Mouse (Mus musculus) forebrain, embryonic 10.5 days (tissue): ENCODE data around the gene Iqcg. TPM values are rescaled to one million over a fixed set of nuclear protein-coding genes. Genes with fewer than 3 reads are reported as not detected.
A peak's percentile ranks its signal among the peaks of the same experiment; 100 is the strongest.

Experiments
- DNase-seq: peaks from one replicate; pipeline ENCODE4 v3.0.0-alpha.2; 2017; ENCODE audit warnings: low spot score; ENCODE audit errors: extremely low spot score
- H3K27ac ChIP-seq: fragments of 300-500 bp; sonication (generic); 2 replicates; pipeline ENCODE4 v1.5.1; 2016; ENCODE audit warnings: mild to moderate bottlenecking
- H3K27me3 ChIP-seq: fragments of 300-500 bp; sonication (generic); 2 replicates; pipeline ENCODE4 v1.6.1; 2016; ENCODE audit warnings: mild to moderate bottlenecking; ENCODE audit not compliant: poor library complexity, severe bottlenecking
- H3K36me3 ChIP-seq: fragments of 300-500 bp; sonication (generic); replicated peaks from 2 replicates; pipeline ENCODE4 v1.6.1; 2016; ENCODE audit warnings: mild to moderate bottlenecking, moderate library complexity
- H3K4me1 ChIP-seq: fragments of 300-500 bp; sonication (generic); 2 replicates; pipeline ENCODE4 v1.6.1; 2016
- H3K4me3 ChIP-seq: fragments of 300-500 bp; sonication (generic); 2 replicates; pipeline ENCODE4 v1.5.1; 2016; ENCODE audit warnings: mild to moderate bottlenecking, moderate library complexity
- H3K9me3 ChIP-seq: fragments of 300-500 bp; sonication (generic); 2 replicates; pipeline ENCODE4 v1.6.1; 2016; ENCODE audit warnings: mild to moderate bottlenecking, moderate library complexity
- WGBS: fragments of 180-500 bp; shearing (Covaris S2); methylation state at CpG from one replicate; pipeline ENCODE4 v1.1.7; 2016; 5-methylcytosine and 5-hydroxymethylcytosine counted together
- polyA plus RNA-seq: library from polyadenylated mRNA; unstranded; fragments of >200 nt; fragmentation: Nextera tagmentation; extraction: Ambion mirVana; gene quantifications from 2 replicates; pipeline ENCODE4 v1.2.1, GENCODE M21; 2016

Iqcg gene
- polyA plus RNA-seq, result 3.6 and 3.9 TPM in 2 replicates

DNA sequence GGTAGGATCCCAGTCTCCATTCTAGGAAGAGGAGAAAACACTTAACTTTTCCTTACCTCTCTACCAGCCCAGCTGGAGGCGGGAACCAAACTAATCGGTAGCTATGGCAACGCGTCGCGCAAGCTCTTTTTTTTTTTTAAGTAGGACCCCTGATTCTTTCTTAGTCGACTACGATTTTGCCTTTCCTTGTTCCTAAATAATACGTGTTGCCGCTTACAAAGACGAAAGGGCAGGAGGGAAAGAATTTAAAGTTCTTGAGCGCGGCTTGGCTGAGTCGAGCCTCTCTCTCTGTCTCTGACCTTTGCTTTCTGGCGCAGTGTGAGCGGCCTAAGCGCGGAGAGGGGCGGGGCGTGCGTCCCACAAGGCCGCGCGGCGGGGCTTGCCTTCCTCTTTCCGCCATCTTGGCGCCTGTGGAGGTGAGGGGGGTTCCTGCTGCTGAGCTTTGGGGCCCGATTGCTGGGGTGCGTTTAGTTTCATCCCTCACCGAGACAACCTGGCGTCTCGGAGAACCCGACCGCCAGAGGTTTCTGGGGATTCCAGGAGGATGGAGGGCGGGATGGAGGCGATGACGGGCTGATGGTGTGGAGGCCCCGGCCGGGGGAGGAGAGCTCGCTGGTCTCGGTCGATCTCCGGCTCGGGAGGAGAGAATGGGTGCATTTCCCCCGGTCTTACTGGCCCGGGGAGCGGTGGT is at the start of gene Iqcg, which contains the start of gene Rpl35a:
Gene Iqcg (minus strand): TSS at position 124 of the 691 bp plus-strand sequence.
Gene Rpl35a (plus strand): TSS at position 359 of the 691 bp plus-strand sequence.
- peak; percentile 90 for DNase-seq
- H3K4me3 ChIP-seq, result peak within 1 kb of the TSS; percentile 96
- peaks cover 36% of the 10 kb centered on the region for H3K4me1 ChIP-seq
- H3K27ac ChIP-seq, result peak within 1 kb of the TSS; percentile 98
- WGBS, result under 1% methylated on average over 47 of the region's 47 CpGs
- no peaks in the 10 kb centered on the region for H3K9me3 ChIP-seq
- H3K27me3 ChIP-seq, result no peaks in the 10 kb centered on the region
- peaks cover 37% of the 10 kb centered on the region for H3K36me3 ChIP-seq

- no peaks in the 10 kb centered on the region for H3K27me3 ChIP-seq
- H3K9me3 ChIP-seq, result no peaks in the 10 kb centered on the region
- no peak overlapping the region for H3K27ac ChIP-seq
- H3K4me1 ChIP-seq, result no peaks in the 10 kb centered on the region
- no peak overlapping the region for H3K4me3 ChIP-seq
- peaks cover 83% of the 10 kb centered on the region for H3K36me3 ChIP-seq
- 92% methylated on average over 8 of the region's 8 CpGs for WGBS
- no peak for DNase-seq
Observed at GRCm38 (mm10) chr16:33085666-33086065, 29.6 kb upstream of the Iqcg start.

GRCm38 (mm10) chr16:33083996-33084395 is 28.0 kb upstream of the Iqcg start:
- peaks cover 71% of the 10 kb centered on the region for H3K36me3 ChIP-seq
- no peak overlapping the region for H3K27ac ChIP-seq
- H3K27me3 ChIP-seq, result no peaks in the 10 kb centered on the region
- no peak for DNase-seq
- 88% methylated on average over 2 of the region's 2 CpGs for WGBS
- H3K4me3 ChIP-seq, result no peak overlapping the region
- no peaks in the 10 kb centered on the region for H3K4me1 ChIP-seq
- no peaks in the 10 kb centered on the region for H3K9me3 ChIP-seq

- 92% methylated on average over 6 of the region's 6 CpGs for WGBS
- DNase-seq, result no peak
- H3K36me3 ChIP-seq, result peaks cover 73% of the 10 kb centered on the region
Observed at GRCm38 (mm10) chr16:33082951-33083350, 26.9 kb upstream of the Iqcg start.

DNA sequence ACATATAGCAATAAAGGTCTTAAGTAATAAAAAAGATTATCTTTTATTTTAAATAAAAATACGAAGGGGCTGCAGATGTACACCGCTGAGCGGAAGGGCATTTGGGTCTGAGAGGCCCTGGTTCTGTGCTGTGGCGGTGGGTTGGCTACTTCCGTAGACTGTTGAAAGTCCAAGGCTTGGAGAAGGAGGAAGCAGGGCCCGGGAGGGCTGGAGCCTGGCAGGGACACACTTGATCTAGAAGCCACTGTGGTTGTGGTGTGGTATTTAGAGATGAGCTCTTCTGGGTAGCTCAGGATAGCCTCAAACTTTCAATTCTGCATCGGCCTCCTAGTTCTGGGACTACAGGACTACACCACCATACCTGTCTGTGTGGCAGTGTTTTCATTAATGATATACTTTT is 24.0 kb upstream of the Iqcg start:
- Histone ChIP-seq H3K4me3 (no peak overlapping the region), H3K9me3 (no peaks in the 10 kb centered on the region), H3K4me1 (no peaks in the 10 kb centered on the region), H3K27me3 (no peaks in the 10 kb centered on the region), H3K27ac (no peak overlapping the region), H3K36me3 (peaks cover 77% of the 10 kb centered on the region)
- 96% methylated on average over 7 of the region's 7 CpGs for WGBS
- DNase-seq, result no peak

More at GRCm38 (mm10) chr16:33082951-33083350, 26.9 kb upstream of the Iqcg start:
- Histone ChIP-seq H3K27ac (no peak overlapping the region), H3K4me1 (no peaks in the 10 kb centered on the region), H3K4me3 (no peak overlapping the region), H3K27me3 (no peaks in the 10 kb centered on the region), H3K9me3 (no peaks in the 10 kb centered on the region)

DNA sequence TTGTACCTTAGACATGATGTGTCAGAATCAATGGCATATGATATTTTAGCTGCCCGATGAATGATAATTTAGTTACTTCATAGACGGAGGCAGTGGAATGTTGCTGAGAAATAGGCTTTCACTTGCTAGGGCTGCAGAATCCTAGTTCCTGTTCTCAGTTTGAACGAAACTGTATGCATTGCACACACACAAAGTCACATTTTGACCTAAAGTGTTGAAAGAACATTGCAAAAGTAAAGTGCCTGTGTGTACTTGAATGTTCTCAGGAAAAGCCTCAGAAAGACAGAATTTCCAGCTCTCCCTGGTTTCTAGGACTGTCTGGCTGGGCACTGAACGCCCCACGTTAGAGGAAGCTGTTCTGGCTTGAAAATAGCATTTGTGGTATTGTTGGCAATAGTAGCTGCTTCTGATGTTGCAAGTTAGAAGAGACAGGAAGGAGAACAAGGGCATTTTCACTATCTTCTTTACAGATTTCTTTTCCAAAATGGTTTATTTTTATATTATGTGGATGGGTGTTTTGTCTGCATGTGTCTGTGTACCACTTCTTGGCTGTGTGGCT is 21.1 kb upstream of the Iqcg start:
- Histone ChIP-seq H3K4me1 (no peaks in the 10 kb centered on the region), H3K27me3 (no peaks in the 10 kb centered on the region), H3K4me3 (no peak overlapping the region), H3K36me3 (peaks cover 85% of the 10 kb centered on the region), H3K9me3 (no peaks in the 10 kb centered on the region), H3K27ac (no peak overlapping the region)
- WGBS, result 98% methylated on average over 5 of the region's 5 CpGs
- DNase-seq, result no peak

- WGBS, result 89% methylated on average over 6 of the region's 6 CpGs
- H3K9me3 ChIP-seq, result no peaks in the 10 kb centered on the region
- DNase-seq, result no peak
- H3K4me1 ChIP-seq, result no peaks in the 10 kb centered on the region
- H3K4me3 ChIP-seq, result no peak overlapping the region
- H3K27me3 ChIP-seq, result no peaks in the 10 kb centered on the region
- H3K27ac ChIP-seq, result no peak overlapping the region
- peaks cover 83% of the 10 kb centered on the region for H3K36me3 ChIP-seq
Observed at GRCm38 (mm10) chr16:33076078-33076477, 20.1 kb upstream of the Iqcg start.

DNA sequence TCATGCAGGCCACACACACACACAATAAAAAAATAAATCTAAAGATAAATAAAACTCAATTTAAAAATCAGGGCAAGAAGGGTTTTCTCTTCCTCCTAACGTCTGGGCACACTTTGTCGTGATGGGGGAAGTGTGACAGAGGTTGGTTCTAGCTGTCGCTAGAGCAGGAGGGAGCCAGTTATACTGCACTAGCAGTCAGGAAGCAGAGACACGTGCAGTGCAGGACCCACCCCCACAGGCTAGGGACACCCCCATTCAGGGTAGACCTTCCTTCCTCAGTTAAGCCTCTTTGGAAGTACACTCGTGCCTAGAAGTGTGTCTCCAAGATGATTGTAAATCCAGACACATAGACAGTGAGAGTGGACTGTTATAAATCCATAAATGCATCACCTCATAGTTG is 18.9 kb upstream of the Iqcg start:
- WGBS, result 91% methylated on average over 5 of the region's 5 CpGs
- H3K36me3 ChIP-seq, result peaks cover 89% of the 10 kb centered on the region
- no peak overlapping the region for H3K27ac ChIP-seq
- H3K9me3 ChIP-seq, result no peaks in the 10 kb centered on the region
- H3K4me3 ChIP-seq, result no peak overlapping the region
- no peaks in the 10 kb centered on the region for H3K27me3 ChIP-seq
- H3K4me1 ChIP-seq, result no peaks in the 10 kb centered on the region
- DNase-seq, result no peak

GRCm38 (mm10) chr16:33072871-33073557 is 17.0 kb upstream of the Iqcg start:
- Histone ChIP-seq H3K27ac (no peak overlapping the region), H3K36me3 (peaks cover 95% of the 10 kb centered on the region), H3K4me1 (no peaks in the 10 kb centered on the region), H3K9me3 (no peaks in the 10 kb centered on the region), H3K4me3 (no peak overlapping the region), H3K27me3 (no peaks in the 10 kb centered on the region)
- no peak for DNase-seq
- WGBS, result 93% methylated on average over 6 of the region's 6 CpGs

DNA sequence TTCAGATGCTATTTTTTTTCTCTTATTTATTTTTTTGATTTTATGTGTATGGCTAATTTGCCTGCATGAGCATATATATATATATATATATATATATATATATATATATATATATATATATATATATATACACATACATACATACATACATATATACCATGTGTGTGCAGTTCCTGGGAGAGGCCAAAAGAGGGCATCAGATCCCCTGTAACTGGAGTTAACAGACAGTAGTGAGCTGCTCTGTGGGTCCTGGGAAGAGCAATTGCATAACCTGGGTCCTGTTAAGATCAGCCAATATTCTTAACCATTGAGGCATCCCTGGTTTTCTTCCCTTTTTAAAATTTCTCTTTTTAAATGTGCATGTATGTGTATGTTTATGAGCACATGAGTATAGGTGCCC is 14.9 kb upstream of the Iqcg start:
- Histone ChIP-seq H3K4me3 (no peak overlapping the region), H3K36me3 (peaks cover 95% of the 10 kb centered on the region), H3K27ac (no peak overlapping the region), H3K4me1 (no peaks in the 10 kb centered on the region), H3K27me3 (no peaks in the 10 kb centered on the region), H3K9me3 (no peaks in the 10 kb centered on the region)
- DNase-seq, result no peak

DNA sequence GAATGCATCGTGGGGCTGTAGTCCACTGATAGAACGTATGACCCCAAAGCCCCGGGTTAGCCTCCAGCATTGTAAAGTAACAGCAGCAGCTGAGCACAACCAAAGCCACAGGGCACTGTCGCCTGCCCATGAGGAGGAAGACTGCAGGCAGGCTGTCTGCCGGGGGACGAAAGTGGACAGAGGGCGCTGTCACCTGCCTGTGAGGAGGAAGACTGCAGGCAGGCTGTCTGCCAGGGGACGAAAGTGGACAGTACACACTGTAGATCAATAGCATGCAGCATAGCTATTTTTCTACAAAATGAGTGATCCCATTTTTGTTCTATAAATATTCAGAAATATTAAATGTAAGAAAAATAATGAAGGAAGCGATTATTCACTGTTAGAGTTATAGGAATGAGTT is 8.6 kb upstream of the Iqcg start:
- Histone ChIP-seq H3K4me1 (peaks cover 36% of the 10 kb centered on the region), H3K27ac (no peak overlapping the region), H3K36me3 (peaks cover 60% of the 10 kb centered on the region), H3K4me3 (no peak overlapping the region), H3K9me3 (no peaks in the 10 kb centered on the region), H3K27me3 (no peaks in the 10 kb centered on the region)
- 78% methylated on average over 9 of the region's 9 CpGs for WGBS
- no peak for DNase-seq

DNA sequence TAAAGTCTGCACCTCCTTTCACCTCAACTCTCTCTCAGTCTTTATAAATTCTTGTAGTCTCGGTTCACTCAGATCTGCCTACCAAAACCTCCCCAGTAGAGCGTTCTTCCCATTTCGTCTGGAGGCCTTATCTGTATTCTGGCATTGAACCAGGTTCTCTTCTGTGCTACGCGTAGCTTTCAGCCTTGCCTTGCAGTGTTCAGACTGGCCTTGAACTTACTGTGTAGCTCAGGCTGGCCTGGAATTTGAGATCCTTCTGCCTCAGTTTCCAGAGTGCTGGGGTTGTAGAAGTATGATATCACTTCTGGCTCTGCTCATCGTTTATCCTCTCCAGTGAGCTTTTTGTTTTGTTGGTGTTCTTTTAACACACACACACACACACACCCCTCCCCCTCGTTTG is 7.2 kb upstream of the Iqcg start:
- peaks cover 60% of the 10 kb centered on the region for H3K36me3 ChIP-seq
- WGBS, result 35% methylated on average over 7 of the region's 7 CpGs
- peak overlapping the region; percentile 94 for H3K27ac ChIP-seq

DNA sequence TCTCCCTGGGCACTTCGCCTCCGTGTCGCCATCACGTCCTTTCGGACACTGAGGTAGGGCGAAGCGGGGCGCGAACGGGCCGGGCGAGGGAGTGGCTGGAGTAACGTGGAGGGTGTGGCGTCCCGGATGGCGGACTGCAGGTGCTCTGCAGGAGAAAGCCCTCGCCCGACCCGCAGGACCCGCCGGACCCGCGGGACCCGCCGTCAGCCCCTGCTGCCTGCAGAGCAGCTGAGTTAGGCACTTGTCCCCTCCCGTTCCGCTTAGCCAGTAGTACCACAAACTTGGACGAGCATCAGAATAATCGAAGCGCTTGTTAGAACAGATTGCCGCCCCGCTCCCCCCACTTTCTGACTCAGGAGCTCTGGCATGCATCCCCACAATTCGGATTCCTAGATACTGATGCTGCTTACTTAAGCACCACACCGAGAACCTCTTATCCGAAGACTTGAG is 6.7 kb upstream of the Iqcg start:
- WGBS, result under 1% methylated on average over 35 of the region's 35 CpGs
- H3K27ac ChIP-seq, result peak overlapping the region; percentile 94
- peaks cover 60% of the 10 kb centered on the region for H3K36me3 ChIP-seq
- H3K4me1 ChIP-seq, result peaks cover 55% of the 10 kb centered on the region
- no peaks in the 10 kb centered on the region for H3K27me3 ChIP-seq
- no peak for DNase-seq
- peak overlapping the region; percentile 80 for H3K4me3 ChIP-seq
- no peaks in the 10 kb centered on the region for H3K9me3 ChIP-seq

More for the DNA sequence above, 7.2 kb upstream of the Iqcg start:
- Histone ChIP-seq H3K4me1 (peaks cover 49% of the 10 kb centered on the region), H3K9me3 (no peaks in the 10 kb centered on the region), H3K4me3 (peak overlapping the region; percentile 80), H3K27me3 (no peaks in the 10 kb centered on the region)
- DNase-seq, result peak; percentile 16
